ENCODE assay signal across 15 mouse cellular contexts in genomic region chr6:108517986-108518385, GRCm38 (mm10).
"Had no signal": no experiment of that assay in that cellular context is flagged by ENCODE, and none has a peak within 500 bp of the region (broad histone marks: within the 10 kb centered on the region; RNA-seq: fewer than 3 reads in every experiment).

No protein-coding gene starts in this region.

- H3K4me2 ChIP-seq: limb, embryonic 13.5 days; midbrain, embryonic 13.5 days; neural tube, embryonic 12.5 days had no signal

- H3K9me3 ChIP-seq: limb, embryonic 13.5 days; midbrain, embryonic 13.5 days; neural tube, embryonic 12.5 days had no signal

- H3K4me1 ChIP-seq: midbrain, embryonic 13.5 days; neural tube, embryonic 12.5 days had no signal

- DNase-seq: kidney, adult 9 months; kidney, postnatal 36 days; left cerebral cortex, postnatal 4 days; lung, postnatal 14 days; spleen, adult 18-20 months; thymus, adult 2 months; thymus, postnatal 25 days had no signal

- H3K27ac ChIP-seq: kidney, postnatal 0 days; limb, embryonic 13.5 days; liver, embryonic 14.5 days; midbrain, embryonic 13.5 days; neural tube, embryonic 12.5 days had no signal

- H3K9ac ChIP-seq: limb, embryonic 13.5 days; liver, embryonic 14.5 days; midbrain, embryonic 13.5 days; neural tube, embryonic 12.5 days had no signal

- H3K36me3 ChIP-seq: midbrain, embryonic 13.5 days; neural tube, embryonic 12.5 days had no signal

- H3K4me3 ChIP-seq: limb, embryonic 13.5 days; midbrain, embryonic 13.5 days; neural tube, embryonic 12.5 days had no signal

- H3K27me3 ChIP-seq: limb, embryonic 13.5 days; midbrain, embryonic 13.5 days; neural tube, embryonic 12.5 days had no signal

- ATAC-seq: hindbrain, embryonic 16.5 days; inflammation-experienced regulatory T-cells, adult 6 months; intestine, postnatal 0 days had no signal
